Mouse (Mus musculus): ENCODE measurements at regions not wholly inside any gene's neighbourhood (a gene's known extent, or its start where the extent isn't known, plus 50 kb on each side); places are given as distances from the start of the nearest gene placed in this dataset.

DNA sequence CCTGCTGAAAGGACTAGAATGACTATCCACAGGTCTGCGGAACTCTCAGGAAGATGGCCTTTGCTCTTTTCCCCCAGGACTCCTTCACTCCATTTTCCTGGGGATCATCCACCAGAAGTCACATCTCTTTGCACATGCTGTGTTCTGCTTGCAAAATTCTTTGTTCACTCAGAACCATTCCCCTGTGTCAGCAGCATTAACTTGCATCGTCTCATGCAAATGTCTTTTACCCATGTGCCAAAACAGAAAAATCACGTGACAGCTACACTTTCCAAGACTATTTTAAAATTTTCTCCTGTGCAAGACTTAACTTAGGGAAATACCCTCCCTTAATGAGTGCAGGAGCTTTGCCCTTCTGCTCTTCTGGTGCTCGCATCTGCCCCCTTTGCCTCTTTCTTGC lies 306.2 kb upstream of the Sox11 start:
- WGBS, result 92% methylated on average over 4 of the region's 4 CpGs
- DNase-seq (ENCODE audit: low spot score) (no peak), ATAC-seq (replicated peaks; ENCODE audit: low FRiP score, low read depth) (no peak)
- Histone ChIP-seq H3K9me3 (replicated peaks; ENCODE audit: low read length) (no peaks in the 10 kb centered on the region), H3K27me3 (ENCODE audit: insufficient read depth, low read length) (no peaks in the 10 kb centered on the region), H3K9ac (ENCODE audit: low read depth, low read length) (no peak overlapping the region), H3K4me2 (ENCODE audit: low read length) (no peak overlapping the region), H3K4me3 (replicated peaks; ENCODE audit: low read depth, low read length) (no peak overlapping the region), H3K27ac (no peak overlapping the region), H3K4me1 (replicated peaks; ENCODE audit: insufficient read depth, low read length) (no peaks in the 10 kb centered on the region), H3K36me3 (ENCODE audit: insufficient read depth, low read length) (no peaks in the 10 kb centered on the region)
- no peak for TF ChIP-seq CTCF (IDR thresholded peaks at IDR 0.05; ENCODE audit: low read depth)

DNA sequence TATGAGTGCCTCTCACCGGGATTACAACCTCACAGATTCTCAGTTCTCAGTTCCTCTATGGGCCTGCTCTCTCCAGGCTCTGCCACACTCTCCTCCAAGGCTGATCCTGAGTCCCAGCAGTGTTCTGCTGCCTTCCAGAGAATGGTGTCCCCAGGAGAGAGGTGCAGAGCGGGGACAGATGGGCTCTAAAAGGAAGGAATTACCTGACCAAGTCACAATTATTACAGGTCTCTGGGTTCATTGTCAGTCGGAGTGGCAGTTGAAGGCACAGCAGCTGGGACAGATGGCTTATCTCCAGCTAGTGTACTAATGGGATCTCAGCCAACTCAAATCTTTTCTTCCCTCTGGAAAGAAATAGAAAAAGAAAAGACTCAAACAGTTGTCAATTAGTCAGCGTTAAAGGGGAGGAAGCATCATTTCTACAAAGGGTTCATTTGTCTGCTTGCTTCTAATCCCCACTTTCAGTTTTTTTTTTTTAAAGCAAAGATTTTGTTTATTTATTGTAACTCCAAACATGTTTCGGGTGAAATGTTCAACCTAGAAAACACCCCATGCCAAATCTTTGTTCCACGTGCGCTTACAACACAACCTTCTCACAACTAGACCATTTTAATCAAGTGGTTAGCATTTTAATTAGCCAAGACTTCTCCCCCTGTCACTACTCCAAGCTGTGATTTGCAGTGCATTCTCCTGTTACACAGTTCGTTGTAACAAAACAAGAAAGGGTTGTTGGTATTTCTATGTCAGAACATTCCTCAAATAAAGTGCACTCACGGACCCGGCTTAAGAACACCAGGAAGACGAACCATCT lies 304.3 kb upstream of the Sox11 start:
- Histone ChIP-seq H3K9me3 (replicated peaks; ENCODE audit: low read length) (no peaks in the 10 kb centered on the region), H3K4me2 (ENCODE audit: low read length) (no peak overlapping the region), H3K27ac (no peak overlapping the region), H3K4me3 (replicated peaks; ENCODE audit: low read depth, low read length) (no peak overlapping the region), H3K27me3 (ENCODE audit: insufficient read depth, low read length) (no peaks in the 10 kb centered on the region), H3K9ac (ENCODE audit: low read depth, low read length) (no peak overlapping the region), H3K36me3 (ENCODE audit: insufficient read depth, low read length) (no peaks in the 10 kb centered on the region), H3K4me1 (replicated peaks; ENCODE audit: insufficient read depth, low read length) (no peaks in the 10 kb centered on the region)
- TF ChIP-seq CTCF (IDR thresholded peaks at IDR 0.05; ENCODE audit: low read depth), result no peak
- no peak for ATAC-seq (replicated peaks; ENCODE audit: low FRiP score, low read depth)
- 44% methylated on average over 11 of the region's 11 CpGs for WGBS
- peak; percentile 29 for DNase-seq (ENCODE audit: low spot score)

DNA sequence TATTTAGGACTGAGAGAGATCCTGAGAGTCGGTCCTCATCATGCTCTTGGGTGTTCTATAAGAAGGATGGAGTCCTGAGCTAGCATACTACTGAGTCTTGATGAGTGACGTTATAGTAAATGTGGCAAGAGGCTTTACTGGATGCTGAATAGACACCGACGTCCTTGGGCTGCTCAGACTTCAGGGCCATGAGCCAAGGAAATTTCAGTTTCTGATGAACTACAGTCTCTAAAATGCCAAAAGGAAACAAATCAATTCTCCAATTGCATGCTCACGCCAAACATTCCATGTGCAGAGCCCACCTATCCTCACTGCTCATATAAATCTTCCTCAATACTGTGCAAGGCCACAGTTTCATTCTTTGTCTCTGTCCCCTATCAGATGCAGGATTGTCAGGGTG lies 277.2 kb upstream of the Sox11 start:
- ATAC-seq (replicated peaks; ENCODE audit: low FRiP score, low read depth), result no peak
- WGBS, result 59% methylated on average over 5 of the region's 5 CpGs
- H3K27ac ChIP-seq, result no peak overlapping the region

DNA sequence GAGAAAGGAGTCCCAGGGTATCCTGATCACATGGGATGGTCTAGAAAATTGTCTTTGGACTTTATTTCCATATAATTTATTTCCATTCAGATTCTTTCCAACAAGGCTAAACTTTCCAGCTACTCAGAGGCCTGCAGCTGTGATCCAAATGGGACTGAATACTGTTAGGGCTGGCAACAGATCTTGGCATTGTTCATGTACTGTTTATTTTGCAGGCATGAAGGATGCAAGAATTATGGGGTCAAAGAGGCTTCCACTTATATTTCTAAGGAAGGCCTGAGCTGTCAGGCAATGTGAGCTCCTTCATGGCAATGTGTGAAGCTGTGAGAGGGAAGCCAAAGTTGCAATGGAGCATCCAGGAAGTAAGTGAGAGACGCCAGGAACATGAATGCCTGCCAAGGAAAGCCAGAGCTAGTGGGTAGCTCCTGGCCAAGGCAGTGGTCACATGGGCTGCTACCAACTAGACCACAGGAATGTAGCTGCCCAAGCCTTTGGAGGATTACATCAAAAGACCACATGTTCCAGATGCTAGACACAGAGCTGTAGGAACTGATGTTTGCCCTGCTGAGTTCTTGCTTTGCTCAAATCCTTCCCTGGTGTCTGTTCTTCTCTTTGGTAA lies 261.8 kb upstream of the Sox11 start:
- no peaks in the 10 kb centered on the region for H3K27me3 ChIP-seq (ENCODE audit: insufficient read depth, low read length)
- no peak for ATAC-seq (replicated peaks; ENCODE audit: low FRiP score, low read depth)
- no peak for TF ChIP-seq CTCF (IDR thresholded peaks at IDR 0.05; ENCODE audit: low read depth)

More for the DNA sequence above, 277.2 kb upstream of the Sox11 start:
- no peaks in the 10 kb centered on the region for H3K9me3 ChIP-seq (replicated peaks; ENCODE audit: low read length)
- no peak overlapping the region for H3K4me2 ChIP-seq (ENCODE audit: low read length)
- H3K4me3 ChIP-seq (replicated peaks; ENCODE audit: low read depth, low read length), result no peak overlapping the region
- no peak overlapping the region for H3K9ac ChIP-seq (ENCODE audit: low read depth, low read length)
- TF ChIP-seq CTCF (IDR thresholded peaks at IDR 0.05; ENCODE audit: low read depth), result no peak
- no peaks in the 10 kb centered on the region for H3K36me3 ChIP-seq (ENCODE audit: insufficient read depth, low read length)
- no peaks in the 10 kb centered on the region for H3K4me1 ChIP-seq (replicated peaks; ENCODE audit: insufficient read depth, low read length)
- DNase-seq (ENCODE audit: low spot score), result peak; percentile 39
- no peaks in the 10 kb centered on the region for H3K27me3 ChIP-seq (ENCODE audit: insufficient read depth, low read length)

DNA sequence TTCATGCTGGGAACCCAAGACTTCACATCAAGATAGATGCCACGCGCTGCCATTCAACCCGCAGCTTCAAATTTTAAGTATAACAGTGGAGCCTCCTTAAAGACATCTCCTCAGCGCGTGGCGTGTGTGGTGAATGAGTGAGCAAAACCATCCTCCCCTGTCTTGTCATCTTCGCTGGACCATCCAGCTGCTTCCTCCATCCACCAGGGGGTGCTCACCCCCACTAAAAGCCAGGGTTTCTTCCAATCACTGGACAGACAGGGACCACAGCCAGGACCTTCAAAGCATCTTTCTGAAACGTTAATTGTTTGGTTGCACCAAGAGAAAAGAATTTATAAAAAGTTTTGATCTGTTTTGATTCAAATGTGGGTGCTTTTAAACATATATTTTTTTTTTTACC lies 256.8 kb upstream of the Sox11 start:
- Histone ChIP-seq H3K4me3 (replicated peaks; ENCODE audit: low read depth, low read length) (no peak overlapping the region), H3K9ac (ENCODE audit: low read depth, low read length) (no peak overlapping the region), H3K27ac (no peak overlapping the region), H3K9me3 (replicated peaks; ENCODE audit: low read length) (no peaks in the 10 kb centered on the region), H3K27me3 (ENCODE audit: insufficient read depth, low read length) (no peaks in the 10 kb centered on the region), H3K4me1 (replicated peaks; ENCODE audit: insufficient read depth, low read length) (no peaks in the 10 kb centered on the region), H3K4me2 (ENCODE audit: low read length) (no peak overlapping the region), H3K36me3 (ENCODE audit: insufficient read depth, low read length) (no peaks in the 10 kb centered on the region)
- DNase-seq (ENCODE audit: low spot score) (peak; percentile 81), ATAC-seq (replicated peaks; ENCODE audit: low FRiP score, low read depth) (no peak)
- WGBS, result 32% methylated on average over 8 of the region's 8 CpGs
- peak; percentile 86 for TF ChIP-seq CTCF (IDR thresholded peaks at IDR 0.05; ENCODE audit: low read depth)

More for the DNA sequence above, 261.8 kb upstream of the Sox11 start:
- Histone ChIP-seq H3K27ac (no peak overlapping the region), H3K4me3 (replicated peaks; ENCODE audit: low read depth, low read length) (no peak overlapping the region), H3K4me1 (replicated peaks; ENCODE audit: insufficient read depth, low read length) (no peaks in the 10 kb centered on the region), H3K9me3 (replicated peaks; ENCODE audit: low read length) (no peaks in the 10 kb centered on the region), H3K36me3 (ENCODE audit: insufficient read depth, low read length) (no peaks in the 10 kb centered on the region), H3K9ac (ENCODE audit: low read depth, low read length) (no peak overlapping the region), H3K4me2 (ENCODE audit: low read length) (no peak overlapping the region)
- WGBS, result 44% methylated on average over 1 of the region's 1 CpGs
- DNase-seq (ENCODE audit: low spot score), result peak; percentile 4

DNA sequence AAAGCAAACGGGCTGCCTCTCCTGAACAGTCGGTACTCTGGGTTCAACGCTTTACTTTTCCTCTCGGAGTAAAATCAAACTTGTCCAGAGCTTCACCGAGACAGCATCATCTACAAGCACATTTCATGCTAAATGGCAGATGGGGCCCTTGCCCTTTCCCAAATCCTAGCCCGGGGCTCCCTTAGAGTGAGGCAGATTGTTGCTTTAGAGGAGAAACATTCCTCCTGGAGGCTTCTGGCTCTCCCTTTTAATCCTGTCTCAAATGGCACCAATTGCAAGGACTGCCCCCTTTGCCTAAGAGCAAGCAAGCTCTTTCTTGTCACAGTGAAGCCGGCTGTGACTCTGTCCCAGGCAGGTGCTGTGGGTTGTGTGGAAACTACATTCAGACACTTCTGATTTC lies 255.5 kb upstream of the Sox11 start:
- ATAC-seq (replicated peaks; ENCODE audit: low FRiP score, low read depth) (no peak), DNase-seq (ENCODE audit: low spot score) (no peak)
- Histone ChIP-seq H3K27me3 (ENCODE audit: insufficient read depth, low read length) (no peaks in the 10 kb centered on the region), H3K4me3 (replicated peaks; ENCODE audit: low read depth, low read length) (no peak overlapping the region), H3K27ac (no peak overlapping the region), H3K36me3 (ENCODE audit: insufficient read depth, low read length) (no peaks in the 10 kb centered on the region), H3K4me2 (ENCODE audit: low read length) (no peak overlapping the region), H3K9me3 (replicated peaks; ENCODE audit: low read length) (no peaks in the 10 kb centered on the region), H3K4me1 (replicated peaks; ENCODE audit: insufficient read depth, low read length) (no peaks in the 10 kb centered on the region), H3K9ac (ENCODE audit: low read depth, low read length) (no peak overlapping the region)
- no peak for TF ChIP-seq CTCF (IDR thresholded peaks at IDR 0.05; ENCODE audit: low read depth)
- 77% methylated on average over 7 of the region's 7 CpGs for WGBS
